8 mouse cellular contexts compared by ENCODE assay signal in the genomic region with DNA sequence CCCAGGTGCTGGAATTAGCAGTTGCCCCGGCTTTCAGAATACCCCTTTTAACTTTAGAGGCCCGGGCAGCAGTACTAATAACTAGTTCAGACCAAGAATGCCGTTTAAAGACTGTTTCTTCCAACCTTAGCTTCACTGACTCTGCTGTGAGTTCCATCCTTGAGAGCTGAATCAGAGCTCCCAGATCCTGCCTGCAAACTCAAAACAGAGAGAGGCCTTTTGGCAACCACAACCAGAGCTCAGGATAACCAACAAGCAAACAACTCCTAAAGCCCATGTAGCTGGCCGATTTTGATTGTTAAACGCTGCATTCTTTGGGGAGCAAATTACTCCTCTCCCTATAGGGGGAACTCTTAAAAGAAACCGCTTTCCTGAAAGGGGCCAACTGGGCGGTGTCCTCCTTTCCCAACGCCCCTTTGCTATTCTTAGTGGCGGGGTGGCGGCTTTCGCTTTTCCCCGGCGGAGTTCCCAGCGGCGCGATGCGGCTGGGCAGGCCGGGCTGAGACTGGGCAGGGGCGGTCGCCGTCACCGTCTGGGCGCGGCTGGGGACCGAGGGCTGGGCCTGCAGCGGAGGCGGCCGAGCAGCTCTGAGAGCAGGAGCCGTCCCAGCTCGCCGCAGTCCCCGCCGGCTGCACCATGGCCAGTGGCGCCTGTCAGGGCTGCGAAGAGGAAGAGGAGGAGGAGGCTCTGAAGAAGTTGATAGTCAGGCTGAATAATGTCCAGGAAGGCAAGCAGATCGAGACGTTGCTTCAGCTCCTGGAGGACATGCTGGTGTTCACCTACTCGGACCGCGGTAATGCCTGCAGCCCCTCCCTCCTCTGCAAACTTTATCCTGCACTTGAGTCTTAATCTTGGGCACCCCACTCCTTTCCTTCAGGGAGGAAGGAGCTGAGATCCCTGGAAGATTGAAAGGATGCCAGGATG. TPM values are rescaled to one million over a fixed set of nuclear protein-coding genes. Genes with fewer than 3 reads are reported as not detected.
DNase-seq lines count a peak whose midpoint lies in the region; ATAC-seq lines count a peak whose summit lies in the region.

Gene Lrrk2 (plus strand): TSS at position 531 of the 924 bp plus-strand sequence.

- peak within 1 kb of the TSS; percentile 77 for H3K27ac ChIP-seq in intestine, embryonic 15.5 days

- intact Hi-C loops in gastrocnemius, postnatal 36 days (cut with DNase I), result no loop called here
- intact Hi-C loops in left cerebral cortex, postnatal 25 days (cut with DNase I), result loop anchor here (1.0 kb wide), 1 partner anchor 58 kb away; no protein-coding TSS in a partner anchor

- H3K4me2 ChIP-seq in intestine, embryonic 15.5 days (replicated peaks), result peak within 1 kb of the TSS; percentile 84

- H3K9ac ChIP-seq in intestine, embryonic 15.5 days, result peak within 1 kb of the TSS; percentile 65

- peak within 1 kb of the TSS; percentile 59 for H3K4me3 ChIP-seq in intestine, embryonic 15.5 days (replicated peaks)

- no peaks in the 10 kb centered on the region for H3K9me3 ChIP-seq in intestine, embryonic 15.5 days

- ATAC-seq in intestine, embryonic 15.5 days, result peak; percentile 99
- ATAC-seq in megakaryocyte-erythroid progenitor cell, adult 5-6 weeks (replicated peaks; ENCODE audit: low FRiP score, low TSS enrichment, poor library complexity, severe bottlenecking), result peak; percentile 99

- DNase-seq in adrenal gland, adult 2 months, result peak; percentile 94
- peak; percentile 85 for DNase-seq in embryo, embryonic 9.5 days (ENCODE audit: extremely low spot score)
- peak; percentile 83 to 87 for DNase-seq in gastrocnemius, postnatal 36 days
- DNase-seq in left cerebral cortex, postnatal 25 days (ENCODE audit: low spot score in 2 of 2), result peak; percentile 70 to 82
- DNase-seq in right cerebral cortex, postnatal 14 days, result peak; percentile 67
- peak; percentile 84 for DNase-seq in urinary bladder, postnatal 25 days (ENCODE audit: low spot score)

- H3K36me3 ChIP-seq in intestine, embryonic 15.5 days, result no peaks in the 10 kb centered on the region

- H3K27me3 ChIP-seq in intestine, embryonic 15.5 days (replicated peaks), result no peaks in the 10 kb centered on the region

- H3K4me1 ChIP-seq in intestine, embryonic 15.5 days (replicated peaks), result no peaks in the 10 kb centered on the region

- 3% methylated on average over 40 of the region's 40 CpGs for WGBS in intestine, embryonic 15.5 days

RNA-seq across cellular contexts. Expression of gene Lrrk2, which starts in this region (rescaled TPM):
- 10 to 100 TPM; 19.2 to 79.2 TPM for total RNA-seq in adrenal gland, adult 2 months (2021)
- polyA plus RNA-seq in adrenal gland, adult 2 months (2012; rRNA removed), result 3.3 and 6.4 TPM in 2 replicates
- 1 to 10 TPM; 4.5 to 4.7 TPM for total RNA-seq in gastrocnemius, postnatal 36 days (2021)
- polyA plus RNA-seq in intestine, embryonic 15.5 days (2015; fragmentation: Nextera tagmentation; extraction: Ambion mirVana), result 2.6 and 2.8 TPM in 2 replicates
- 10 to 100 TPM; 49.1 to 51.5 TPM for total RNA-seq in left cerebral cortex, postnatal 25 days (2021)
- 0.55 and 0.77 TPM in 2 replicates for total RNA-seq in megakaryocyte-erythroid progenitor cell, adult 5-6 weeks (2014; fragmentation: Nextera tagmentation)
- total RNA-seq in megakaryocyte-erythroid progenitor cell, adult 5-6 weeks (2017), result 1.1 and 2.7 TPM in 2 replicates

Comparison
In these comparisons a context has a peak if more than half of its experiments do, and no peak if none do; other contexts are left out.
1. Peak in every context shown above with its lines: DNase-seq, ATAC-seq, H3K4me3 ChIP-seq and H3K27ac ChIP-seq.